Mouse (Mus musculus): ENCODE data around the gene Crim1.

GRCm38 (mm10) chr17:78163724-78164236 is 36.3 kb upstream of the Crim1 start:
- TF ChIP-seq POLR2A (IDR thresholded peaks at IDR 0.05; ENCODE audit: low read depth, low read length) (no peak), CTCF (IDR thresholded peaks at IDR 0.05; ENCODE audit: borderline replicate concordance, insufficient read depth, low read length) (no peak)

Data from embryonic fibroblast, embryonic 13.5 days (primary cell).